Mouse (Mus musculus): Measurements from ENCODE around the gene Gpbp1l1.

- TF ChIP-seq CTCF (IDR thresholded peaks at IDR 0.05) (no peak), EP300 (IDR thresholded peaks at IDR 0.05) (no peak)
These were observed 81.4 kb downstream of the Gpbp1l1 start for GRCm38 (mm10) chr4:116638821-116639220.

Measured in lung, postnatal 0 days (tissue).